Mouse (Mus musculus) mouse trophoblast stem cell (cell line): Measurements from ENCODE around the gene Ktn1.

Experiments
- in situ Hi-C, 2 experiments: fragments of 300-500 bp; cut with MseI, MboI; formaldehyde crosslinking; loops; 2 replicates in 1 of 2; 3 replicates in 1 of 2; pipeline ENCODE4 v1.15.1; 2025

Gene Ktn1

DNA sequence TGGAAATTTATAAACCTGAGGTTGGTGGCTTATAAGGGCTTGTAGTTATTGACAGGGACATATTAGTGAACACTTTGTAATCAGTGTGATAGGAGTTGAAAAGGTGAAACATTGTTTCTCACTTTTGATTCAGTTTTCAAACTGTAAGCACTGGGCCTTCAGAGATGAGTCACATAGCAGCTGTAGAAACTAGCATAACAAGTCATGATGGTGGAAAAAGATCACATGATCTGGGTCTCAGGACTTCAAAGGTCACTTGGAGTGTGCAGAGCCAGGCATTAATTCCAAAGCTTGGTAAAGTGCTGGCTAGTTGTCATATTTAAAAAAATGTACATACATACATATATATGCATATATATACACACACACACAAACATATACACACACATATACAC, 16.2 kb downstream of the Ktn1 start:
- in situ Hi-C loops, result no loop called here

DNA sequence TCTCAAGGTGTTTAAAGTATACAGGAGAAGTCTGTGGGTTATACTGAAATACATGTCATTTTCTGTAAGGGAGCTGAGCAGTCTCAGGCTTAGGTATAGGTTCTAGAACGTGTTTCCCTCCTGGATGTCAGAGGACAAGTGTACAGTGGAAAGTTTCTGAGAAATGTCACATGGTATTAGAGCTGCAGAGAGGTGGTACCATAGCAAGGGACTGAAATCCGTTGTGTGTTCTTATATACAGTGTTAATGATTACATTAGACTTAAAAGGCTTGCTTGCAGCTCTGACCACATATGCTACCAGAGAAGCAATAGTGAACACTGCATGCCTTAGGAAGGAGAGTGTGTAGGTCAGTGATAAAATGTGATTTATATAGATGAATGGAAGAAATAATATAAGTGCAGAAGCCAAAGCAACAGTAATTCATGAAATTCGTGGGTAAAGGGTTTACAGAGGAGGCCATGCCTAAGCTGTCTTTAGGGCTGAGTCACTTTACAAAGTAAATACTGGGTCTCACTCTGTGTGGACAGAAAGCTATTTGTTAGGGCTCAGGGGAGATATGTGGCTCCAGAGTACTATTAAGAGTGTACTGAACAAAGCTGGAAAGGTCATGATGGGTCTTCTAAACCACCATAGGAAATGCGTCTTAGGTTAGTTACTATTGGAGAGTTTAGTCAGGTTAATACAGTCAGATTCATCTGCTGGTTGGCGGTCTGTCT, 17.0 kb downstream of the Ktn1 start:
- in situ Hi-C loops, result no loop called here

DNA sequence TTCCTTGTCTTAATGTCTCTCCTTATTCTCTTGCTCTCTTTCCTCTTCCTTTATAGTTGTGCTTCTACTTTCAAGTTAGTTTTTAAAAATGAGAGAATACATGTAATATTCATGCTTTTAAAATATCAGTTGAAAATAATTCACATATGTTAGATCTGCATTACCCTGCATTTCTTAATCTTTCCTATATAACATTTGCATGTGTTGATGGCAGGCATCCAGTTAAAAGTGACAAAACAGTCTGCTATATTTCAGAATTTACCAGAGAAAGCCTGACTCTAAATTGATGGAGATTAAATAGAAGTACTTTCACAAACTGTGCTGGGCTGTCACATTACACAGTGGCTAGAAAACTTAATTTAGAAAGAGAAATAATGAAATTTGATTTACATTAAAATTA, 19.8 kb downstream of the Ktn1 start:
- in situ Hi-C loops, result no loop called here

DNA sequence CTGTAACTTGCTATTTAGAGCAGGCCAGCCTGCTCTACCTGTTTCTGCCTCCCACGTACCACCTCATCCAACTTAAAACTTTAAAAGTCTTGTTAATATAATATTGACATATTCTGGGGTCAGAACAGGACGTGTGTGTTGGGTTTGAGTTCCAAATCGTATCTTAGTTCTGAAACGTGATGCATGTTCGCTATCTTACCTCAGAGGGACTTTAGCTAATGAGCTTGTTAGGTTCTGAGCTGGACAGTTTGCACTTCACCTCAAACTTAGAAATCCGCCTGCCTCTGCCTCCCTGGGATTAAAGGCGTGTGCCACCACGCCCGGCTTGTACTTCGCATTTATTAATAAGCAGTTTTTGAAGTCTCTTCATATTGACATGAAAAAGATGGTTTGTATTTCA, 34.6 kb downstream of the Ktn1 start:
- in situ Hi-C loops, result no loop called here

DNA sequence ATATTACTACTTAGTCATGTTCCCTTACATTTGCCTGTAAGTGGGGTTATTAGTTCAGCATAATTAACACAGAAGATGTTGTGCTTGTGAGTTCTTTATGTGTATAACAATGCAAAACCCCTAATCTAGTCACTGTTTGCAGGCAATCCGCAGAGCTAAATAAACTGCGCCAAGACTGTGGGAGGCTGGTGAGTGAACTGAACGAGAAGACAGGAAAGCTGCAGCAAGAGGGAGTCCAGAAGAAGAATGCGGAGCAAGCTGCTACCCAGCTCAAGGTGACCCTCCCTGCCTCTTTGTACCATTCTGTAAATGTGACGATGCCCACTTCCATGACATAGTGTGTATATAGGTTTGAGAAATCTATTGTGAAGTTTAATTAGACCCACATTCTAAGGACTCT, 36.3 kb downstream of the Ktn1 start:
- in situ Hi-C loops, result no loop called here

DNA sequence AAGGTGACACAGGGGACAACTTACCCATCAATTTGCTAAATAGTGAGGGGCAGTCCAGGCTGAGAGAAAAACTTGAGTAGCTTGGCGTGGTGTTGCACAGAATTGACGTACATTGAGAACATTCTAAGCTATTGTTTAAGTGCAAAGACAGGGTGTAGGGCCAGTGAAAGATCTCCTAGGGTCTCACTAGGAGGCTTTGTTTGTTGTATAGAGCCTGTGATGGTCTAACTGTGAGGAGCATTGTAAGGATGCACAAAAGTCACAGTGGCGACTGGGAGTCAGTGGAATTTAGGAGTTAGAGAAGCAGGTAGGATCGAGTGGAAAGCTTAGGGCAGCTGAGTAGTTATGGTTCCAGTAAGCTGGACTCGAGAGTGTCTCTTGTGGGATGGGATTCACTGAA, 50.9 kb downstream of the Ktn1 start:
- in situ Hi-C loops, result no loop called here

DNA sequence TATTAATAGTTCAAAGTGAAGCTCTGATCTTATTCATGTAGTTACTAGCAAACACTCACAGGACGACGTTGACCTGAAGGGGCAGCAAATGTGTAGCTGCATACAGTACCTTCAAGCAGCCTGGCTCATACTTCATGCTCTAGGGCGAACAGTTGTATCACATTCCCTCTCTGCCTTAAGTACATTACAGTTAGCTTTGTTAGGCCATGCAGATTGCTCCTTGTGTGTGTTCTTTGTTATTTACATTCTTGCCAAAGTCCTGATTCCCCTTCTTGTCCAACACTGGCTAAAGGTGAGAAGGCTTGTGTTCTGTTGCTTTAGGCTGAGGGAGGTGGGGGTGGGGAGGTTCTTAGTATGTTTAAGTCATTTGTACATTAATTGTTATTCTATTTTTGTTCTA, 61.3 kb downstream of the Ktn1 start:
- in situ Hi-C loops, result no loop called here

DNA sequence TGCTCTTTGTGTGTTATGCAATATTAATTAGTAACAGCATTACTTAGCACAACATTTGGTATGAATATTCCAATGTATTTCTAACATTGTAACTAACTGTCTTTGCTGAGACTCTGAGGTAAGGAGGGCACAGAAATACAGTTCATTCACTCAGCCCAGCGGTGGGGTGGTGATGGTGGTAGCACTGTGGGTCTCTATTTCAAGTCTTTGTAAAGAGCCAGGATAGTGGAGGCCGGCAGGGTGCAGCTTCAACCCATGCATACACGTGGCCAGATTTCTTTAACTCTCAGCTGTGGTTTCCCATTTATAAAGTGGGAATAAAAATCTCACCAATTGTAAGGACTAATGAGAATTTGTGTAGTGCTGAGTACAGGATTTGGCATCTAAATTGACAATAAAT, 67.5 kb downstream of the Ktn1 start:
- in situ Hi-C loops, result no loop called here

DNA sequence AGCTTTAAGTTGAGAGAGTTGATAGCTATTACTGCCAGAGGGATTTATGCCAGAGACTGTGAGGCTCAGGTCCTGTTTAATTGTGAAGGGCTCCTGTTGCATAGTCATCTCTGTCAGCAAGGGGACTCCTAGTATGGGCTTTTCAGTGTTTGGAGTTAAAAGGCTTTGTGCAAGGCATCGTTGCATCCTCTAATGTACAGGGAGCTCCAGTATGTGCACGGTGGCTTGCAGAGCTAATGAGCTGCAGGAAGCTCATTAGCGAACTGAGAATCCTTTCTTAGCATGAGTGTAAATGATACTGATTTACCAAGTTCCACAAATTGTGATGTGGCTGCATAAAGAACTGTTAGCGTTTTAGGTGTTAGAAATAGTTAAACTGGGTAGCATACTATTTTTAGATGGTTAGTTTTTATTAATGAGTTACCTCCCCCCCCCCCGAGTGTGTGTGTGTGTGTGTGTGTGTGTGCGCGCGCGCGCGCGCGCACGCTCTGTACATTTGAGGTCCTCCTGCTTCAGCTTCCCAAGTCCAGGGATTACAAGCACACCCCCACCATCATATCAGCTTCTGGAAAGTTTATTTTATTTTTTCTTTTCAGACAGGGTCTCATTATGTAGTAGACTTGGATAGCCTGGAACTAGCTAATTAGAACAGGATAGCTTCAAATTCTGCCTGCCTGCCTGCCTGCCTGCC, 69.8 kb downstream of the Ktn1 start:
- in situ Hi-C loops, result no loop called here

DNA sequence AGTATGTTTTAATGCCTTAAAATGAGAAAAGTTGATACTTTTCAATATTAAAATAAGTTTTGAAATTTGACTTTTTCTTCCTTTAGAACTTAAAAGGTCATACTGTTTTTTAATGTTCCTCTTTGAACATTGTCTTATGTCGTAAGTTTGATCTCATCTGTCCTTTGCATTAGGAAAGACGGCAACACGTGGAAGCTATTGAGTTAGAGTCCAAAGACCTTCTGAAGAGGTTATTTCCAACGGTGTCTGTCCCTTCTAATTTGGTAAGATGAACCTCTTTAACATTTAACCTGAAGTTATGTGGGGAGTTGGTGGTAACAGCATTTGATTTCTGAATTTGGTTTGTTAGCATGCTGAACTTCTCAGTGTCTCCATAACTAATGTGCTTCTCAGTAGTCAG, 71.8 kb downstream of the Ktn1 start:
- in situ Hi-C loops, result no loop called here

DNA sequence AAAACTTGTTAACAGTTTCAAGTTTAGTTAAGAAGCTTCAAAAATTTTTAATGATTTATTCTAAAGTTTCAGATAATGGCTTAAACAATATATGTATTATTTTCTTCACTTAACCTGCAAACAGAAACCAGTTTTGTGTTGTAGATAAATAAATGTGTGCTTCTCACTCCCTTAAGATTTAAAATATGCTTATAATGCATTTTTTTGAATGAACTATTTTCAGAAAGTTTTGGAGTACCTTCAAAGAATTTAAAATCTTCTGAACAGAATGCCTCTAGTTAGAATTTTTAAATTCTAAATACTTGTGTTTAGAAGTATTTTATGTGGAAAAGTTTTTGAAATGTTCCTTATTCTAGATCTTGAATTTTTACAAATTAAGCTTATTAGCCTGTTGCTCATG, 74.8 kb downstream of the Ktn1 start:
- in situ Hi-C loops, result no loop called here

DNA sequence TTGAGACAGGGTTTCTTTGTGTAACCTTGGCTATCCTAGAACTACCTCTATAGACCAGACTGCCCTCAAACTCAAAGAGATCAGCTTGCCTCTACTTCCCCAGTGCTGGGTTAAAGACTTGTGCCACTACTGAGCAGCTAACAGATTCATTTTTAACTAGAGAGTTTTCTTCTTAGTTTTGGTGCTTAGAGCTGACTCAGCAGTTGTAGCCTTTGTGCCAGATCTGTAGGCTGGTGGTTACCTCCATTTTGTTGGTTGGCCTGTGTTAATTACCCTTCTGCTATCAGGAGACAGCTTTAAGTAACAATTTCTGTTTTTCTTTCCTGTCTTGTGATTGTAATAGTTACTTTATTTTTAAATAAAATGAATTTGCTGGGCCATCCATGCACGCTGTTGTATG, 80.3 kb downstream of the Ktn1 start:
- in situ Hi-C loops, result no loop called here

DNA sequence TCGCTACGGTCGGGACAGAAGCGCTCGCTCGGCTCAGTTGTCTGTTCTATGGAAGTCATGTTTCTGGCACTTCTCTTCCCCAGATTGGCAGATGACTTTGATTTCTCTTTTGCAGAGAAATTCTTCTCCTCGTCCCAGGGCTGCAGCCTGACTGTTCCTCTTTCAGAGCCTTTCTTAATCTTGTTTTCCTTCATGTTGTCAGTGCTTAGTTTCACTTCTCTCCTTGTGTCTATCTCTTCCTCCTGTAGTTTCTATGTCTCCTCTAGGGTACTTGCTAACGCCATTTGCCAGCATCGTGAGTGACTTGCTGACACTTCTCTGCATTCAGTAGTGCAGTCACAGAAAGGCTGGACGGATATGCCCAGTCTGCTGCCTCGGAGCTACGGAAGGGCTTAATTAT, 87.1 kb downstream of the Ktn1 start:
- in situ Hi-C loops, result no loop called here

DNA sequence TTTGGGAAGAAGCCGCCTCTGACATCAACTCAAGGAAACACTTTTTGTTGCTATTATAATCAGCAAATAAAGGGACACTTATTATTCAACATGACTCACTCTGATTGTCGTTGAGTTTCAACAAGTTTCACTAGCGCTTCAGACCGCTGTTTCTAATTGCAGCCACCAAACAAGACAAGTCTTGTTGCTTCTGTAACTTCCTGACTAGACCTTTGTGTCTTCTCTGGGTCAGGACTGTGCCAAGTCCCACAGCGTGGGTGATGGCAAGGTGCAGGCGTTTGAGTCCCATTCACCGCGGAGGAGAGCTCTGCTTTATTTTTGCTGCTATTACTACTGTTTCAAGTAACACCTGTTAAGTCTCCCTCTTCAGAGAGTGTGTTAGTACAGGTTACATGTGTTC, 88.2 kb downstream of the Ktn1 start:
- in situ Hi-C loops, result no loop called here

DNA sequence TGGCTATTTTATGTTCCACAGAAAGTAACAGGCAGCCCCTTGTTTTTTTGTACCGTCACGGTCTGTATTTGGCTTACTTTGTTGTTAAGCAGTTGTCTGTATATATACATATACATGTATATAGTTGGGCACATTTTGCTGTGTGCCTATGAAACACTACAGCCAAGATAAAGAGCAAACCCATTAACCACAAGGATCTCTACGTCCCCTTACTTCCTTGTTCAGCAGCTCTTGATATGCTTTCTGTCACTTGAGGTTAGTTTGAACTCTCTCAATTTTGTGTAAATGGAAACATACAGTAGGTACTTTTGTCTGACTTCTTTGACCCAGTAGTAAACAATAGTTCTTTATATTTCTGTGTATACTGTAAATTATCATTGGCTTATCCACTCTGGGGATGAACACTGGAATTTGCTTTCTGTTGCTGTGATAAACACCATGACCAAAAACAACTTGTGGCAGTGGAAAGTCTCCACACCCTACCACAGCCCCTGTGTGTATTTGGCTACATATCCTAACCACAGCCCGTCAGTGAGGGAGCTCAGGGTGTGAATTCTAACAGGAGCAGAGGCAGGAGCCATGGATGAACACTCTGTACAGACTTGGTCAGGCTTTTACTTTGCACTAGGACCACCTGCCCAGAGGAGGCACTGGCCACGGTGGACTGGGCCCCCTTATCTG, 92.2 kb downstream of the Ktn1 start:
- in situ Hi-C loops, result no loop called here

DNA sequence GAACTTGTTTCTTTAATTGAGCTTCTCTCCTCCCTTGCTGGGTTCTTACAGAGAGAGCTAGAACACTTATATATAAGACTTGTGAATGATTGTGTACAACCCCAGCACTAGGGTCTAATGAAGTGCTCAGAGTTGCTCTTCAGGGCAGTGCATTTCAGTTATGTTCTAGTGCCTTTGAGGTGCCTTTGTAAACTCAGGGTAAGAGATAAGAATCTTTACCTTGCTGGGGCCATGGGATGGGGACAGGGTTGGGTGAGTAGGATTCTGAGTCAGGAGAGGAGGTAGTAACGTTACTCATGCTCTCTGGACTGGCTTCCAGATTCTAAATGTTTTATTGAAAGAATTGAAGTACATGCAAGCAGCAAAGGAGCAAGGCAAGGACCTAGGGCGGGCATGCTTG, 92.8 kb downstream of the Ktn1 start:
- in situ Hi-C loops, result no loop called here

DNA sequence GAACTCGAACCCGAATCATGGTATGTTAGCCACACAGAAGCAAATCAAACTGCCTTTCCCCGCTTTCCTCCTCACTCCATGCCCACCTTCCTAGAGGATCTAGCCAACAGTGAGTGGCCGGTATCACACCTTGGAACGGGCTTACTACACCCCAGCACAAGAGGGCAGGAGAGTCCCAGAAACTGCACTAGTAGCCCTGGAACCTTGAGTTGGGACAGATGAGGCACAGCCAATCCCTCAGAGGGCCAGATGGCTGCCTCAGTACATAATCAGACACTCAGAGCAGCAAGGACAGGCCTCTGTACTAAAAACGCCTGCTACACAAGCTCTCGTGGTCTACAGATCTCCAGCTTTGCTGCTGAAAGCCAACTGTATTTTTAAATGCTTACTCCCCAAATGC, 94.4 kb downstream of the Ktn1 start:
- in situ Hi-C loops, result no loop called here

DNA sequence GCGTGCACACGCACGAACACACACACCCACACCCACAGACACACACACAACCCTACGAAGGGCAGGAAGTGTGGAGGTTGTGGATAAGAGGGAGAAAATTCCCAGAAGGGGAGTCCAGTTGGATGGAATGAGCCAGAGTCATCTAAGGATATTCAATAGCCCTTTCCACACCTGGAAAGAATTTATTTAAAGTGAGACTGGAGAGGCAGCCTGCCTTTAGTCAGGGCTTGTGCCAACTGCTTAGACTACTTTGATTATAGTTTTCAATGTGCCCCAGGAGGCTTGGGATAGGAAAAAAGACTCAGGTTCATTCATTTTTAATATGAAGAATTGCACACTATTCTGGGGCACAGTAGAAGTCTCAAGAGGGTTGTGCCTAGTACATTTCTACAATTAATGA, 96.8 kb downstream of the Ktn1 start:
- in situ Hi-C loops, result no loop called here

DNA sequence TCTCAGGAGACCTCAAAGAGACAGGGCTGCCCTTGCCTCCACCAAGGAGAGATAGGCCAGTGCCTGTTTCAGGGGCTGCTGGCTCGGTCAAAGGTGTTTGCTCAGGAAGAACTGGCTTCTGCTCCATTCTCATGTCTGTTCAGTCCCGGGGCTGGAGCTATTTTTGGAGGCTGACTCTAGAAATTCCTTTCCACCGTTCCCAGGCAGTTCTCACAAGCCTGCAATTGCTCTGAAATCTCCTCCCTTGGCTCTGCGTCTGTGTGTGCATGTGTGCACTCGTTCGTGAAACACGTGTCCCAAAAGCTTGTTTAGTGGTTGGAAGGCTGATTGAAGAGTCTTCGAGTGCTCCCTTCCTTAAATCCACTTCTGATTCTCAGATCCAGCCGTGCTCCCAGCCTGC, 99.3 kb downstream of the Ktn1 start:
- in situ Hi-C loops, result no loop called here

DNA sequence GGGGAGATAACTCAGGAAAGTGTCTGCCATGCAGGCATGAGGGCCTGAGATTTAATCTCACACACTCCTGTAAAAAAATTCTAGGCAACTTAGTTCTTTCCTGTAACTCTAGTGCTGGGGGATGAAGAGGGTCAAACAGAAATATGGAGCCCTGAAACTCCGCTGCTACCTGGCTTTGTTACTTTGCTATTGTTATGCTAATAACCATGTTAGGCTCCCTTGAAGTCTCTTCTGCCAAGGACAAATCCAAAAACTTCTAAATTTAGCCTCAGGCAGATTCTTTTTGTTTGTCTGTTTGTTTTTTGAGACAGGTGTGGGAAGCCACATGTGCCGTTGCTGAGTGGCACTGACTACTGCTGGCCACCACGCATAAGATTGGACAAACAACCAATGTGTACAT, 100.5 kb downstream of the Ktn1 start:
- in situ Hi-C loops, result no loop called here

DNA sequence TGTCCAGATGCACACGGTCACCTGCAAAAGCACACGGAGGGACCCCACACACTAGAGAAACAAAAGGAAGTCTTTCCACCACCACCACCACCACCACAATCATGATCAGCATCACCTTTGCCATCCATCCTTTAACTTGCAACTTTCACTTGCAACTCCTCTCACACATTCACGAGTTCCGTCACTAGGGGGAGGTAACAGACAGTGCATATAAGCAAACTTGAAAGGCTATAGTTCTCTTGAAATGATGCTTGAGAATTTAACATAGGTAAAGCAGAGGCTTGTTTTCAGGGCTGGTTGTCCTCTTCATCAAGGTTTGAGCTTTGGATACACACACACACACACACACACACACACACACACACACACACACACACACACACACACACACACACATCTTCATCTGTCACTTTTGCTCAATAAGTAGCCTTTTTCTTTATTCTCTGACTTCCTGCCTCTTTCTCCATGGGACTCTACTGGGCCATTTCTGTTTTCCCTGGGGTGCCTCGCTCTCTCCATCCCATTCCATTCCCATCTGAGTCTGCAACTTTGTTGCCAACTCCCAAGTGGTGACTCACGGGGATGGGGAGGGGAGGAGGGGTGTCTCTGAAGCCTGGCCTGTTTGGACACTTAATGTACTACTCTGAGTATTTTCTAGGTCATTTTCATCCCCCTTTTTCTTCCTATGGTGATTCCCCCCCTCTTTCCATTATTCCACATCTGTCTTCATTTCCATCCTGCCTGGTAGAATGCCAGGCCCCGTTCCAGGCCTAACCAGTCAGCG, 103.4 kb downstream of the Ktn1 start:
- in situ Hi-C loops, result loop anchor here (10.0 kb wide), 1 partner anchor 613 kb away; no protein-coding TSS in a partner anchor

DNA sequence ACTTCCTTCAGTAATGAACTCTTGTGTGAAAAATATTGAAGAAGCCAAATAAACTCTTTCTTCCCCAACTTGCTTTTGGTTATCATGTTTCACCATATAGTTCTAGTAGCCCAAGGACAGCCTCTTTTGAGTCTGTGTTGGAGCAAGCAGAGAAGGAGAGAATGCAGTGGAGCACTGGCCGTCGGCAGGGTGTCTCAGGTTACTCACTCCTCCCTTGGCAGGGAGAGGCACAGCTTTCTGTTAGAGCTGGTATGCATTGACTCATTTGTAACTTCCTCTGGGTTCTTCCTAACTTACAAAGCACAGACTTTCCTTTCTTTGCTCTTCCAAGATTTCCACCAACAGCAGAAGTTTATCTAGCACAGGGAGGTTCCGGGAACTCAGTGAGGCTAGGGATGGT, 105.3 kb downstream of the Ktn1 start:
- in situ Hi-C loops, result loop anchor here (10.0 kb wide), 1 partner anchor 611 kb away; no protein-coding TSS in a partner anchor
